Mouse (Mus musculus) gastrocnemius, postnatal 14 days (tissue): Measurements from ENCODE around the gene Olfr1015. TPM values are rescaled to one million over a fixed set of nuclear protein-coding genes. Genes with fewer than 3 reads are reported as not detected.

Experiments used
- DNase-seq: peaks from one replicate; pipeline ENCODE4 v3.0.0; 2021; ENCODE audit warnings: mixed read lengths
- intact Hi-C: fragments of 180-260 bp; cut with DNase I; formaldehyde crosslinking; loops from one replicate; pipeline ENCODE4 v1.15.1; 2025; ENCODE audit warnings: low total_unique reads
- long read RNA-seq, 2 experiments: library from polyadenylated mRNA; stranded (forward); transcript quantifications; one replicate each; pipeline ENCODE4 v2.0.0; 2021
- total RNA-seq, 2 experiments: library from RNA; stranded (reverse); gene quantifications; 2 replicates each; pipeline ENCODE4 v1.2.3; 2021

The Olfr1015 gene
- total RNA-seq: not detected
- long read RNA-seq, experiment 1: 0 reads
- long read RNA-seq, experiment 2: 0 reads

GRCm38 (mm10) chr2:85781717-85782116 lies at the start of gene Olfr1015:
Olfr1015 (plus strand) TSS chr2:85782017.
- DNase-seq: no peak
- intact Hi-C loops: no loop called here

- no peak for DNase-seq
- intact Hi-C loops: no loop called here
Measured at GRCm38 (mm10) chr2:85753822-85754221, 28.0 kb upstream of the Olfr1015 start.

- no peak for DNase-seq
- intact Hi-C loops: no loop called here
Measured at GRCm38 (mm10) chr2:85762666-85763065, 19.2 kb upstream of the Olfr1015 start, which contains the start of gene Olfr1012. Olfr1012 (minus strand) TSS chr2:85762766.

- intact Hi-C loops: no loop called here
- DNase-seq: no peak
Measured at GRCm38 (mm10) chr2:85766798-85767197, 15.0 kb upstream of the Olfr1015 start, which contains the start of gene Olfr1013. Olfr1013 (plus strand) TSS chr2:85767098.

GRCm38 (mm10) chr2:85772413-85772812 lies 9.4 kb upstream of the Olfr1015 start, which contains the start of gene Olfr1014:
Olfr1014 (plus strand) TSS chr2:85772713.
- no peak for DNase-seq
- intact Hi-C loops: no loop called here

GRCm38 (mm10) chr2:85792331-85792730 lies 10.5 kb downstream of the Olfr1015 start:
- intact Hi-C loops: no loop called here
- DNase-seq: no peak

- intact Hi-C loops: no loop called here
- no peak for DNase-seq
Measured at GRCm38 (mm10) chr2:85802444-85802843, 20.6 kb downstream of the Olfr1015 start, which contains the start of gene Olfr1016. Olfr1016 (minus strand) TSS chr2:85802544.

GRCm38 (mm10) chr2:85804501-85804900 lies 22.7 kb downstream of the Olfr1015 start:
- no peak for DNase-seq
- intact Hi-C loops: no loop called here

GRCm38 (mm10) chr2:85818179-85818578 lies 36.4 kb downstream of the Olfr1015 start, which contains the start of gene Olfr1018:
Olfr1018 (plus strand) TSS chr2:85818479.
- intact Hi-C loops: no loop called here
- no peak for DNase-seq

Other genes starting within 250 kb of the Olfr1015 start
- gene Olfr996, start 202.8 kb upstream of the Olfr1015 start, total RNA-seq: not detected
- not detected for gene Olfr998, start 193.1 kb upstream of the Olfr1015 start, total RNA-seq
- gene Olfr1000, start 170.1 kb upstream of the Olfr1015 start, total RNA-seq: not detected
- not detected for gene Olfr1002, start 131.3 kb upstream of the Olfr1015 start, total RNA-seq
- gene Olfr154, start 117.6 kb upstream of the Olfr1015 start, total RNA-seq: not detected
- gene Olfr1006, start 103.2 kb upstream of the Olfr1015 start, total RNA-seq: not detected
- not detected for gene Olfr1008, start 92.6 kb upstream of the Olfr1015 start, total RNA-seq
- not detected for gene Olfr1009, start 66.6 kb upstream of the Olfr1015 start, total RNA-seq
- not detected for gene Olfr1012, start 19.3 kb upstream of the Olfr1015 start, total RNA-seq
- gene Olfr1013, start 14.9 kb upstream of the Olfr1015 start, total RNA-seq: not detected
- gene Olfr1014, start 9.3 kb upstream of the Olfr1015 start, total RNA-seq: not detected
- not detected for gene Olfr1016, start 20.5 kb downstream of the Olfr1015 start, total RNA-seq
- not detected for gene Olfr1018, start 36.5 kb downstream of the Olfr1015 start, total RNA-seq
- not detected for gene Olfr1019, start 63.5 kb downstream of the Olfr1015 start, total RNA-seq
- gene Olfr1020, start 65.0 kb downstream of the Olfr1015 start, total RNA-seq: not detected
- gene Olfr1022, start 86.6 kb downstream of the Olfr1015 start, total RNA-seq: not detected
- not detected for gene Olfr1023, start 103.6 kb downstream of the Olfr1015 start, total RNA-seq
- gene Olfr1024, start 123.0 kb downstream of the Olfr1015 start, total RNA-seq: not detected
- gene Olfr1025-ps1, start 133.2 kb downstream of the Olfr1015 start, total RNA-seq: not detected
- not detected for gene Olfr1026, start 139.5 kb downstream of the Olfr1015 start, total RNA-seq
- gene Olfr1028, start 168.4 kb downstream of the Olfr1015 start, total RNA-seq: not detected
- not detected for gene Olfr1029, start 191.9 kb downstream of the Olfr1015 start, total RNA-seq
- gene Olfr1030, start 197.3 kb downstream of the Olfr1015 start, total RNA-seq: not detected
- not detected for gene Olfr1031, start 208.3 kb downstream of the Olfr1015 start, total RNA-seq
- not detected for gene Olfr1032, start 223.5 kb downstream of the Olfr1015 start, total RNA-seq
- under 1 TPM in 1 of 2 experiments, not detected in 1; 0.64 TPM for gene Olfr1033, start 238.6 kb downstream of the Olfr1015 start, total RNA-seq